18 mouse cellular contexts compared by ENCODE assay signal in the genomic region with DNA sequence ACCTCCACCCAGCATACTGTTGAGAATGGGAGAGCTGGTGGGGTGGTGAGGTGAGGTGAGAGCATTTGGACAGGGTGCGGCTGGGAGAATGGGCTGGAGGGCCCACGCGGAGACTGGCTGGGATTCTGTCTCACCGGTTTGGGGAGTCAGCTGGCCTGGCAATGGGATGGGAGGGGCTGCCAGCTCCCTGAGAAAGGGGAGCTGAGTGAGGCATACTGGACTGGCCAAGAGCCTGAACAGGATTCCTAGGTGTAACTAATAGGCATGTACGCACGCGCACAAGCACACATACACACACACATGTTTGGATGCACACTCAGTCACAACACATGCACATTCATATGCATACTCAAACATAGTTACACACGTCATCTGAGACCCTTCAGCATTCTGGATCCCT. TPM values are rescaled to one million over a fixed set of nuclear protein-coding genes. Genes with fewer than 3 reads are reported as not detected.
A peak's percentile ranks its signal among the peaks of the same experiment; 100 is the strongest.
DNase-seq lines count a peak whose midpoint lies in the region; ATAC-seq and TF ChIP-seq lines count a peak whose summit lies in the region.
"Had no signal": no experiment of that assay in that cellular context is flagged by ENCODE, and none has a peak within 500 bp of the region (broad histone marks: within the 10 kb centered on the region; RNA-seq: fewer than 3 reads in every experiment).

No protein-coding gene starts in this region.

- no peak for TF ChIP-seq EP300 in heart, adult 2 months (IDR thresholded peaks at IDR 0.05; ENCODE audit: insufficient read depth, low read depth, low read length)

- H3K9ac ChIP-seq in heart, adult 2 months (ENCODE audit: low read depth, low read length), result no peak overlapping the region
- H3K9ac ChIP-seq: liver, postnatal 0 days; midbrain, embryonic 15.5 days had no signal

- TF ChIP-seq POLR2A in heart, adult 2 months (IDR thresholded peaks at IDR 0.05; ENCODE audit: insufficient read depth, low read depth, low read length), result no peak

- intact Hi-C loops in heart, adult 2 months (cut with DNase I), result no loop called here

- peak; percentile 89 for DNase-seq in heart, adult 11 months
- no peak for DNase-seq in heart, adult 2 months
- DNase-seq in cerebellum, adult 9-11 months, result peak; percentile 79
- peak; percentile 52 to 55 for DNase-seq in cerebellum, postnatal 14 days
- peak; percentile 31 to 63 for DNase-seq in lung, postnatal 4 days
- no peak for DNase-seq in kidney, adult 18-20 months
- DNase-seq: adrenal gland, postnatal 10 days; gastrocnemius, postnatal 25 days; kidney, adult 2 months; kidney, postnatal 14 days; liver, postnatal 0 days; right cerebral cortex, postnatal 25 days had no signal

- no peak overlapping the region for H3K4me3 ChIP-seq in heart, adult 2 months
- H3K4me3 ChIP-seq: heart, embryonic 10.5 days; midbrain, embryonic 15.5 days had no signal

- H3K36me3 ChIP-seq in heart, adult 2 months (ENCODE audit: control insufficient read depth, insufficient read depth, low read length), result no peaks in the 10 kb centered on the region
- H3K36me3 ChIP-seq: midbrain, embryonic 15.5 days had no signal

- H3K27ac ChIP-seq in heart, adult 2 months, result no peak overlapping the region
- H3K27ac ChIP-seq: midbrain, embryonic 15.5 days had no signal

- TF ChIP-seq CTCF in heart, adult 2 months (IDR thresholded peaks at IDR 0.05), result no peak

- no peaks in the 10 kb centered on the region for H3K79me2 ChIP-seq in heart, adult 2 months (replicated peaks; ENCODE audit: control insufficient read depth, insufficient read depth, low read length)

- no peak for ATAC-seq in activated CD4-positive, CD25-positive, alpha-beta regulatory T cell, adult 4 months
- ATAC-seq: forebrain, embryonic 14.5 days; liver, postnatal 0 days; midbrain, embryonic 15.5 days had no signal

- H3K4me1 ChIP-seq in heart, adult 2 months (ENCODE audit: control insufficient read depth, insufficient read depth, low read length), result peaks cover 13% of the 10 kb centered on the region

- no peaks in the 10 kb centered on the region for H3K27me3 ChIP-seq in heart, adult 2 months (ENCODE audit: control insufficient read depth, insufficient read depth, low read length)
- H3K27me3 ChIP-seq: midbrain, embryonic 15.5 days had no signal

- WGBS in heart, adult 2 months, result 85% methylated on average over 8 of the region's 8 CpGs

RNA-seq across cellular contexts. Expression of a gene that starts 8.4 kb away (rescaled TPM):
- 10 to 100 TPM; 13.4 to 16.8 TPM for total RNA-seq in heart, adult 2 months (2021)
- 29.7 and 35.6 TPM in 2 replicates for polyA plus RNA-seq in heart, adult 2 months (2012; rRNA removed)
- polyA plus RNA-seq in activated CD4-positive, CD25-positive, alpha-beta regulatory T cell, adult 4 months (2017; shearing (Covaris generic)), result not detected
- total RNA-seq: neutrophil, adult 5-6 weeks had no signal

RNA-seq across cellular contexts. Expression of a gene that starts 8.7 kb away (rescaled TPM):
- total RNA-seq in heart, adult 2 months (2021), result 100 to 1,000 TPM; 234 to 237 TPM
- 317 and 318 TPM in 2 replicates for polyA plus RNA-seq in heart, adult 2 months (2012; rRNA removed)
- 1 to 10 TPM in 1 of 2 experiments, under 1 TPM in 1; 0.19 to 1.5 TPM for polyA plus RNA-seq in activated CD4-positive, CD25-positive, alpha-beta regulatory T cell, adult 4 months (2017; shearing (Covaris generic))

RNA-seq across cellular contexts. Expression of a gene that starts 9.2 kb away (rescaled TPM):
- 1 to 10 TPM; 7.4 to 7.5 TPM for total RNA-seq in heart, adult 2 months (2021)
- 24.8 and 35.6 TPM in 2 replicates for polyA plus RNA-seq in heart, adult 2 months (2012; rRNA removed)
- polyA plus RNA-seq in activated CD4-positive, CD25-positive, alpha-beta regulatory T cell, adult 4 months (2017; shearing (Covaris generic)), result not detected
- total RNA-seq: megakaryocyte-erythroid progenitor cell, adult 5-6 weeks; neutrophil, adult 5-6 weeks had no signal

RNA-seq across cellular contexts. Expression of a gene that starts 35.3 kb away (rescaled TPM):
- 10 to 100 TPM; 23.5 to 24.1 TPM for total RNA-seq in heart, adult 2 months (2021)
- polyA plus RNA-seq in heart, adult 2 months (2012; rRNA removed), result 44.0 and 63.3 TPM in 2 replicates
- polyA plus RNA-seq in activated CD4-positive, CD25-positive, alpha-beta regulatory T cell, adult 4 months (2017; shearing (Covaris generic)), result 100 to 1,000 TPM; 118 to 125 TPM

RNA-seq across cellular contexts. Expression of a gene that starts 35.4 kb away (rescaled TPM):
- 1 to 10 TPM in 1 of 2 experiments, under 1 TPM in 1; 0.50 to 1.0 TPM for total RNA-seq in heart, adult 2 months (2021)
- polyA plus RNA-seq in heart, adult 2 months (2012; rRNA removed), result 0.86 and 1.8 TPM in 2 replicates
- polyA plus RNA-seq in activated CD4-positive, CD25-positive, alpha-beta regulatory T cell, adult 4 months (2017; shearing (Covaris generic)), result not detected
- total RNA-seq: megakaryocyte-erythroid progenitor cell, adult 5-6 weeks had no signal

Comparison
In these comparisons a context has a peak if more than half of its experiments do, and no peak if none do; other contexts are left out.
1. DNase-seq: peak in heart, adult 11 months (single experiment), cerebellum, adult 9-11 months (single experiment), cerebellum, postnatal 14 days (2 of 2) and lung, postnatal 4 days (2 of 2); none in heart, adult 2 months (0 of 2) and kidney, adult 18-20 months (single experiment).
2. RNA of a gene that starts 8.4 kb away (polyA plus RNA-seq): 29.7 to 35.6 TPM in heart, adult 2 months; not detected in activated CD4-positive, CD25-positive, alpha-beta regulatory T cell, adult 4 months; every median in the first group is over 10 times any median in the second.
3. RNA of a gene that starts 8.7 kb away (polyA plus RNA-seq): 317 to 318 TPM in heart, adult 2 months; 0.19 to 1.5 TPM in activated CD4-positive, CD25-positive, alpha-beta regulatory T cell, adult 4 months; every median in the first group is over 100 times any median in the second.
4. RNA of a gene that starts 9.2 kb away (polyA plus RNA-seq): 24.8 to 35.6 TPM in heart, adult 2 months; not detected in activated CD4-positive, CD25-positive, alpha-beta regulatory T cell, adult 4 months; every median in the first group is over 10 times any median in the second.